Mouse (Mus musculus): ENCODE data around the gene Slc12a7. TPM values are rescaled to one million over a fixed set of nuclear protein-coding genes. Genes with fewer than 3 reads are reported as not detected.
A peak's percentile ranks its signal among the peaks of the same experiment; 100 is the strongest.

Slc12a7 gene
- polyA plus RNA-seq, 1 experiment: 94.5 TPM

DNA sequence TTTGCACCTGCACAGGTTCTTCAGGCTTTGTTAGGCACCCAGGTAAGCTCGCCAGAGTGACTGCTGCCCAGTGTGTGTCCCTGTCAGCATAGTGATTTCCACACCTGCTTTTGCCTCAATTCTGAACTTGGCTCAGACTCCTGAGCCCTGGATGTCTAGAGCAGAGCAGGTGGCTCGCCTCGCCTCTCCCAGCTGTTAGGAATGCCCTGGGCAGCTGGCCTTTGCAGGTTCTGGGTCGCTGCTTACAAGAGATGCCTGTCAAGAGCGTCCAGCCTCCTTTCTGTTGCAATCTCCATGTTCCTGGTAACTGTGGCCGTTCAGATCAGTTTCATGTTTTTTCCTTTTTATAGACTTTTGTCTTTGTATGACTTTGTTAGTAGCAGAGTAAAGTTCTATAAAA lies 83.4 kb downstream of the Slc12a7 start:
- Histone ChIP-seq H3K4me1 (ENCODE audit: control insufficient read depth, insufficient read depth, low read length) (no peaks in the 10 kb centered on the region), H3K36me3 (ENCODE audit: control insufficient read depth, insufficient read depth, low read length, poor library complexity, severe bottlenecking) (peaks cover 28% of the 10 kb centered on the region), H3K4me3 (ENCODE audit: low read depth, low read length) (no peak overlapping the region), H3K9me3 (replicated peaks; ENCODE audit: control insufficient read depth, insufficient read depth, low read length, poor library complexity, severe bottlenecking) (no peaks in the 10 kb centered on the region), H3K27me3 (ENCODE audit: control insufficient read depth, insufficient read depth, low read length, poor library complexity, severe bottlenecking) (no peaks in the 10 kb centered on the region), H3K9ac (ENCODE audit: low read depth, poor library complexity, severe bottlenecking) (no peak overlapping the region), H3K27ac (ENCODE audit: insufficient read depth, low read length) (no peak overlapping the region)
- TF ChIP-seq CTCF (IDR thresholded peaks at IDR 0.05; ENCODE audit: low read depth, low read length): no peak

DNA sequence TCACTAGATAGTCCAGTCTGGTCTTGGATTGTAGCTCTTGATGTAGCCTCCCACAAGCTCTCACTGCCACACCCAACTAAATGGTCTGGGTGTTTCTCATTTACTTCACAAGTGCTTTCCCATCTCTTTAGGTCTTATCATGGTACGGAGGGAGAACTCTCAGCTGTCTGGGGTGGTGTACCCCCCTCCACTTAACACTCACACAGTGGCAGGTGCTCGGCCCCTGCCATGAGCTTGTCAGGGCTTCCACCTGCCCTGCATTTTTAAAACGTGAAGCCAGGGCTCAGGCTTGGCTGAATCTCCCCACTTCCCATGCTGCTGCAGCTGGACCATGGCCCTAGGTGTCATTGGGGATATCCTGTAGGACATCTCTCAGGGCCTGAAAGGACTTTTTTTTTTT lies 86.0 kb downstream of the Slc12a7 start:
- H3K4me3 ChIP-seq (ENCODE audit: low read depth, low read length): no peak overlapping the region
- H3K36me3 ChIP-seq (ENCODE audit: control insufficient read depth, insufficient read depth, low read length, poor library complexity, severe bottlenecking): peaks cover 10% of the 10 kb centered on the region; the same call in 1 of the 2 replicates
- H3K9ac ChIP-seq (ENCODE audit: low read depth, poor library complexity, severe bottlenecking): no peak overlapping the region
- TF ChIP-seq POLR2A (IDR thresholded peaks at IDR 0.05; ENCODE audit: insufficient read depth, low read length): no peak
- TF ChIP-seq CTCF (IDR thresholded peaks at IDR 0.05; ENCODE audit: low read depth, low read length): no peak
- TF ChIP-seq EP300 (IDR thresholded peaks at IDR 0.05; ENCODE audit: insufficient read depth, low read depth, low read length): no peak
- no peaks in the 10 kb centered on the region for H3K27me3 ChIP-seq (ENCODE audit: control insufficient read depth, insufficient read depth, low read length, poor library complexity, severe bottlenecking)
- no peaks in the 10 kb centered on the region for H3K4me1 ChIP-seq (ENCODE audit: control insufficient read depth, insufficient read depth, low read length)
- H3K27ac ChIP-seq (ENCODE audit: insufficient read depth, low read length): no peak overlapping the region
- no peaks in the 10 kb centered on the region for H3K9me3 ChIP-seq (replicated peaks; ENCODE audit: control insufficient read depth, insufficient read depth, low read length, poor library complexity, severe bottlenecking)

- no peak overlapping the region for H3K4me3 ChIP-seq (ENCODE audit: low read depth, low read length)
- no peaks in the 10 kb centered on the region for H3K4me1 ChIP-seq (ENCODE audit: control insufficient read depth, insufficient read depth, low read length)
- no peak overlapping the region for H3K9ac ChIP-seq (ENCODE audit: low read depth, poor library complexity, severe bottlenecking)
- H3K27ac ChIP-seq (ENCODE audit: insufficient read depth, low read length): no peak overlapping the region
- no peaks in the 10 kb centered on the region for H3K9me3 ChIP-seq (replicated peaks; ENCODE audit: control insufficient read depth, insufficient read depth, low read length, poor library complexity, severe bottlenecking)
- H3K36me3 ChIP-seq (ENCODE audit: control insufficient read depth, insufficient read depth, low read length, poor library complexity, severe bottlenecking): no peaks in the 10 kb centered on the region
- TF ChIP-seq EP300 (IDR thresholded peaks at IDR 0.05; ENCODE audit: insufficient read depth, low read depth, low read length) (no peak), POLR2A (IDR thresholded peaks at IDR 0.05; ENCODE audit: insufficient read depth, low read length) (no peak), CTCF (IDR thresholded peaks at IDR 0.05; ENCODE audit: low read depth, low read length) (no peak)
- no peaks in the 10 kb centered on the region for H3K27me3 ChIP-seq (ENCODE audit: control insufficient read depth, insufficient read depth, low read length, poor library complexity, severe bottlenecking)
Observed at GRCm38 (mm10) chr13:73821251-73821650, 88.4 kb downstream of the Slc12a7 start.

DNA sequence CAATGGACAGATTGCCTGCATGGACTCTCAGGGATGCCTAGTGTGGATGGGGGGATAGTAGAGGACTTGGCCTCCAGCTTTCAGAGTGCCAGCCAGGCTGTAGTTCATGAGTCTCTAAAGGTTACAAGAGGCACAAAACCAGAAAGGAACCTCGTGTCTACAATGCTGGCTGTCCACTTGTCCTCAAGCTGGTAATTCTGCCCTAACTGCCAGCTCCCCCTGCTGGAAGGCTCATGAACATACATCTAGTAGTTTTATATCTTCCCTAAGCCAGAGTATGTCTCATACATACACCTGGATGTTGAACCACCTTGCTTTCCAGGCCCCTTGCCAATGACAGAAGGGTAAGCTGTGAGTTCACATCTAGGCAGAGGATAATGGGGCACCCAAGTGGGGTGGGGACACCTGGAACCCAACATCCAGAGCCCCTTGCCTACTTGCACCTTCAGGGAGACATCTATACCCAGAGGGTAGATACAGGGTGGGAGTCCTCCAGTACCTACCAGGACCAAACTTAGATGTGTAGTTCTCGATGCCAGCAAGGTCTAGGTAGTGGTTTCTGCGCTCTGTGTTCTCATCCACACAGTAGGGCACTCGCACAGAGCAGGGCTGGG lies 89.4 kb downstream of the Slc12a7 start:
- H3K9ac ChIP-seq (ENCODE audit: low read depth, poor library complexity, severe bottlenecking): no peak overlapping the region
- no peaks in the 10 kb centered on the region for H3K9me3 ChIP-seq (replicated peaks; ENCODE audit: control insufficient read depth, insufficient read depth, low read length, poor library complexity, severe bottlenecking)
- no peak overlapping the region for H3K27ac ChIP-seq (ENCODE audit: insufficient read depth, low read length)
- H3K4me3 ChIP-seq (ENCODE audit: low read depth, low read length): no peak overlapping the region
- no peaks in the 10 kb centered on the region for H3K27me3 ChIP-seq (ENCODE audit: control insufficient read depth, insufficient read depth, low read length, poor library complexity, severe bottlenecking)
- H3K4me1 ChIP-seq (ENCODE audit: control insufficient read depth, insufficient read depth, low read length): no peaks in the 10 kb centered on the region
- H3K36me3 ChIP-seq (ENCODE audit: control insufficient read depth, insufficient read depth, low read length, poor library complexity, severe bottlenecking): no peaks in the 10 kb centered on the region
- TF ChIP-seq CTCF (IDR thresholded peaks at IDR 0.05; ENCODE audit: low read depth, low read length) (peak; percentile 63), EP300 (IDR thresholded peaks at IDR 0.05; ENCODE audit: insufficient read depth, low read depth, low read length) (no peak), POLR2A (IDR thresholded peaks at IDR 0.05; ENCODE audit: insufficient read depth, low read length) (no peak)

- no peaks in the 10 kb centered on the region for H3K4me1 ChIP-seq (ENCODE audit: control insufficient read depth, insufficient read depth, low read length)
- no peak overlapping the region for H3K27ac ChIP-seq (ENCODE audit: insufficient read depth, low read length)
- H3K4me3 ChIP-seq (ENCODE audit: low read depth, low read length): no peak overlapping the region
- H3K27me3 ChIP-seq (ENCODE audit: control insufficient read depth, insufficient read depth, low read length, poor library complexity, severe bottlenecking): no peaks in the 10 kb centered on the region
- no peaks in the 10 kb centered on the region for H3K36me3 ChIP-seq (ENCODE audit: control insufficient read depth, insufficient read depth, low read length, poor library complexity, severe bottlenecking)
- TF ChIP-seq CTCF (IDR thresholded peaks at IDR 0.05; ENCODE audit: low read depth, low read length) (no peak), POLR2A (IDR thresholded peaks at IDR 0.05; ENCODE audit: insufficient read depth, low read length) (no peak), EP300 (IDR thresholded peaks at IDR 0.05; ENCODE audit: insufficient read depth, low read depth, low read length) (no peak)
- H3K9ac ChIP-seq (ENCODE audit: low read depth, poor library complexity, severe bottlenecking): no peak overlapping the region
- no peaks in the 10 kb centered on the region for H3K9me3 ChIP-seq (replicated peaks; ENCODE audit: control insufficient read depth, insufficient read depth, low read length, poor library complexity, severe bottlenecking)
Observed at GRCm38 (mm10) chr13:73823711-73824110, 90.8 kb downstream of the Slc12a7 start.

DNA sequence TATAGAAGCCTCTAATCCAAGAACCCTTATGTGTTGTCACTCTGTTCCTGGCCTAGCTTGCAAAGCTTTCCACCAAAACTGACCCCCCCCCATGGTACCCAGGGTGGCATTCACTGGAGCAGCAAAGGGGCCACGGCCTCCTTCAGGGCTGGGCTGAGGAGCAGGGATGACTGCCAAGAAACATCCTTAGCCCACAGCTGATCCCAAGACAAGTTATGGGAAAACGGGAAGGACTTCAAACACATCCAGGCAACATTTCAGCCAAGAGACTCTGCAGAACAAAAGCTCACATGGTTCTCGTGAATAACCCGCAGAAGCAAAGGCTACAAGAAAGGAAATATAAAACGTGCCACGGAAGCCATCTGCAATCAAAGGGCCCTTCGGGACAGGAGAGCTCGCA lies 94.3 kb downstream of the Slc12a7 start:
- Histone ChIP-seq H3K9ac (ENCODE audit: low read depth, poor library complexity, severe bottlenecking) (no peak overlapping the region), H3K4me3 (ENCODE audit: low read depth, low read length) (no peak overlapping the region), H3K27me3 (ENCODE audit: control insufficient read depth, insufficient read depth, low read length, poor library complexity, severe bottlenecking) (no peaks in the 10 kb centered on the region), H3K9me3 (replicated peaks; ENCODE audit: control insufficient read depth, insufficient read depth, low read length, poor library complexity, severe bottlenecking) (no peaks in the 10 kb centered on the region), H3K4me1 (ENCODE audit: control insufficient read depth, insufficient read depth, low read length) (no peaks in the 10 kb centered on the region), H3K27ac (ENCODE audit: insufficient read depth, low read length) (no peak overlapping the region), H3K36me3 (ENCODE audit: control insufficient read depth, insufficient read depth, low read length, poor library complexity, severe bottlenecking) (no peaks in the 10 kb centered on the region)
- no peak for TF ChIP-seq EP300 (IDR thresholded peaks at IDR 0.05; ENCODE audit: insufficient read depth, low read depth, low read length)
- no peak for TF ChIP-seq CTCF (IDR thresholded peaks at IDR 0.05; ENCODE audit: low read depth, low read length)
- TF ChIP-seq POLR2A (IDR thresholded peaks at IDR 0.05; ENCODE audit: insufficient read depth, low read length): no peak

All from ES-Bruce4 (cell line).